Mouse (Mus musculus) ovary, postnatal 10 days (tissue): ENCODE measurements around the gene Qprt.
"Not testable (repeated sequence)": the region's sequence is repeated elsewhere in the genome, so short reads cannot be mapped to it uniquely, and the experiment has no call there.

Source experiments
- DNase-seq: peaks from one replicate; pipeline ENCODE4 v3.0.0; 2022; ENCODE audit warnings: low spot score

The Qprt gene

GRCm38 (mm10) chr7:127096456-127096855 lies 25.6 kb downstream of the Qprt start:
- no peak for DNase-seq

- no peak for DNase-seq
These were observed 28.1 kb downstream of the Qprt start for GRCm38 (mm10) chr7:127093914-127094313.

- DNase-seq: no peak
These were observed 30.7 kb downstream of the Qprt start, which contains the start of gene AI467606 for GRCm38 (mm10) chr7:127091114-127091896. Gene AI467606 (plus strand): TSS chr7:127091359.

- DNase-seq: no peak
These were observed 31.6 kb downstream of the Qprt start for GRCm38 (mm10) chr7:127090154-127091113.

- DNase-seq: no peak
These were observed 32.9 kb downstream of the Qprt start for GRCm38 (mm10) chr7:127088901-127089845.

GRCm38 (mm10) chr7:127088083-127088482 lies 33.9 kb downstream of the Qprt start:
- DNase-seq: no peak

GRCm38 (mm10) chr7:127087278-127088010 lies 34.6 kb downstream of the Qprt start, which contains the start of gene Zg16:
Gene Zg16 (minus strand): TSS chr7:127087328.
- DNase-seq: not testable (repeated sequence)

GRCm38 (mm10) chr7:127085751-127086150 lies 36.3 kb downstream of the Qprt start:
- DNase-seq: not testable (repeated sequence)

GRCm38 (mm10) chr7:127084794-127085193 lies 37.2 kb downstream of the Qprt start:
- no peak for DNase-seq

GRCm38 (mm10) chr7:127083689-127084088 lies 38.3 kb downstream of the Qprt start:
- DNase-seq: no peak

- DNase-seq: no peak
These were observed 39.0 kb downstream of the Qprt start for GRCm38 (mm10) chr7:127082995-127083394.

GRCm38 (mm10) chr7:127082271-127082670 lies 39.8 kb downstream of the Qprt start:
- no peak for DNase-seq

GRCm38 (mm10) chr7:127080045-127080444 lies 42.0 kb downstream of the Qprt start:
- no peak for DNase-seq

GRCm38 (mm10) chr7:127077692-127078091 lies 44.3 kb downstream of the Qprt start:
- DNase-seq: no peak

GRCm38 (mm10) chr7:127076188-127076587 lies 45.8 kb downstream of the Qprt start:
- no peak for DNase-seq

GRCm38 (mm10) chr7:127073221-127073620 lies 48.8 kb downstream of the Qprt start:
- no peak for DNase-seq

GRCm38 (mm10) chr7:127070871-127071413 lies 51.1 kb downstream of the Qprt start:
- no peak for DNase-seq

- no peak for DNase-seq
These were observed 55.7 kb downstream of the Qprt start for GRCm38 (mm10) chr7:127066317-127066716.

GRCm38 (mm10) chr7:127065538-127065937 lies 56.5 kb downstream of the Qprt start:
- no peak for DNase-seq
